Mouse (Mus musculus): ENCODE measurements around the gene Il12rb1. TPM values are rescaled to one million over a fixed set of nuclear protein-coding genes. Genes with fewer than 3 reads are reported as not detected.

Il12rb1 gene
- polyA plus RNA-seq, 1 experiment from 2014 or later: 0.22 TPM

DNA sequence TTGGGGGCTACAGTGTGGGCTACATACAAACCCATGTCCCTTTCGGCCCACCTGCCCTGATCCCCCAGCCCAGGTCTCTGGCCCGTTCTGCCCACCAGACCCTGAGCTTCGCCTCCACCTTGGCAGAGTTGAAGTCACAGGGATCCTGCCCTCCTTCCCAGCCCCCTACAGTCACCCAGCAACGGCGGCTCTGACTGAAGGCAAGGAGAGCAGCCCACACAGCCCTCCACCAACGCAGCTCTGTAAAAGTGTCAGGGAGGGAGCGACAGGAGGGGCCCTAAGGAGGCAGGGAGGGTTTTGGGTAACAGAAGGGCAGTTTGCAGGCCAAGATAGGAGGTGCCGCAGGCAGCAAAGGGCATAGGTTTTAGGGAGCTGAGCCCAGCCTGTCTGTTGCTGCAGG is 17.4 kb upstream of the Il12rb1 start:
- H3K36me3 ChIP-seq (replicated peaks): peaks cover 41% of the 10 kb centered on the region
- WGBS (ENCODE audit: insufficient replicate concordance): 44% methylated on average over 8 of the region's 8 CpGs
- peak overlapping the region; percentile 38 for H3K27ac ChIP-seq (replicated peaks)
- peaks cover 3% of the 10 kb centered on the region; the same call in 1 of the 2 replicates for H3K9me3 ChIP-seq (replicated peaks)
- H3K27me3 ChIP-seq: peaks cover 27% of the 10 kb centered on the region
- peak overlapping the region; percentile 93 for H3K4me2 ChIP-seq
- no peak for ATAC-seq (ENCODE audit: insufficient read depth)
- peak overlapping the region; percentile 72 for H3K4me3 ChIP-seq (replicated peaks)
- H3K9ac ChIP-seq: peak overlapping the region; percentile 89
- H3K4me1 ChIP-seq (replicated peaks): peaks cover 81% of the 10 kb centered on the region

DNA sequence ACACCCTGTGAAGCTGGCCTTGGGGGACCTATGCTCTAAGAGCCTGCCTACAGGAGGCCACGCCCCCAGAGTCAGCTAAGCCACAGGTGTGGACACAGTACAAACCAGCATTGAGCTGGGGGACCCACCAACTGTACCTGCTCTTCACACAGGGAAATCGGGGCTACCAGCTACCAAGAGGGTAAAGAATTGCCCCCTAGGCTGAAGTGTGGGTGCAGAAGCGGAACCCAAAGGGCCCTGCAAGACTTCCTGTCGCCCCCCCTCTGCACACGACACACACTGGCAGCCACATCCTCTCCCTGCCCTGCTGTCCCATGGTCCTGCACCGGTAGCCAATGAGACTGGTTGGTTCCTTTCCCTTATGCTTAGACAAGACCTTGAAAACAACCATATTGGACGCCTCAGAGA is 17.0 kb upstream of the Il12rb1 start:
- H3K9ac ChIP-seq: peak overlapping the region; percentile 89
- H3K36me3 ChIP-seq (replicated peaks): peaks cover 37% of the 10 kb centered on the region
- 13% methylated on average over 7 of the region's 7 CpGs for WGBS (ENCODE audit: insufficient replicate concordance)
- no peak for ATAC-seq (ENCODE audit: insufficient read depth)
- H3K4me3 ChIP-seq (replicated peaks): peak overlapping the region; percentile 72
- H3K9me3 ChIP-seq (replicated peaks): peaks cover 3% of the 10 kb centered on the region; the same call in 1 of the 2 replicates
- H3K4me1 ChIP-seq (replicated peaks): peaks cover 81% of the 10 kb centered on the region
- H3K27ac ChIP-seq (replicated peaks): peak overlapping the region; percentile 80
- H3K4me2 ChIP-seq: peak overlapping the region; percentile 93
- peaks cover 32% of the 10 kb centered on the region for H3K27me3 ChIP-seq

GRCm38 (mm10) chr8:70791975-70792691 is 16.1 kb upstream of the Il12rb1 start:
- H3K27me3 ChIP-seq: peaks cover 36% of the 10 kb centered on the region
- peak overlapping the region; percentile 93 for H3K4me2 ChIP-seq
- peak; percentile 39 for ATAC-seq (ENCODE audit: insufficient read depth)
- H3K9me3 ChIP-seq (replicated peaks): peaks cover 3% of the 10 kb centered on the region; the same call in 1 of the 2 replicates
- H3K36me3 ChIP-seq (replicated peaks): peaks cover 28% of the 10 kb centered on the region
- WGBS (ENCODE audit: insufficient replicate concordance): under 1% methylated on average over 58 of the region's 58 CpGs
- peaks cover 85% of the 10 kb centered on the region for H3K4me1 ChIP-seq (replicated peaks)
- H3K4me3 ChIP-seq (replicated peaks): peak overlapping the region; percentile 72
- H3K9ac ChIP-seq: peak overlapping the region; percentile 89
- peak overlapping the region; percentile 80 for H3K27ac ChIP-seq (replicated peaks)

DNA sequence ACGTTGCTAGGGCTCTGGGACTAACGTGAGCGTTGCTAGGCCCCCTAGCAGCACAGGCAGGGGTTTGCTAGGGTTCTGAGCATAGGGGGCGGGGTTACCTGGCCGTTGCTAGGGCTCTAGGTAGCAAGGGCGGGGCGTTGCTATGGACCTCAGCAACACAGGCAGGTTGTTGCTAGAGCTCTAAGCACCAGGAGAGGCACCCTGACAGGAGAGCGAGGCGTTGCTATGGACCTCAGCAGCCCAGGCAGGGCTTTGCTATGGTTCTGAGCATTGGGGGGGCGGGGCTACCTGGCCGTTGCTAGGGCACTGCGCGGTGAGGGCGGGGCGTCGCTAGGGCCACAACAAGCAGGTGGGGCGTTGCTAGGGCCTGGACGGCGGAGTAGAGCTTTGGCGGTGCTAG is 15.5 kb upstream of the Il12rb1 start:
- Histone ChIP-seq H3K4me3 (replicated peaks) (peak overlapping the region; percentile 72), H3K4me1 (replicated peaks) (peaks cover 86% of the 10 kb centered on the region), H3K9me3 (replicated peaks) (peaks cover 3% of the 10 kb centered on the region; the same call in 1 of the 2 replicates), H3K27ac (replicated peaks) (peak overlapping the region; percentile 45; the same call in 1 of the 2 replicates), H3K27me3 (peaks cover 42% of the 10 kb centered on the region), H3K9ac (no peak overlapping the region), H3K36me3 (replicated peaks) (peaks cover 23% of the 10 kb centered on the region), H3K4me2 (peak overlapping the region; percentile 93)
- ATAC-seq (ENCODE audit: insufficient read depth): peak; percentile 0; the same call in 1 of the 2 replicates
- whole genome bisulfite sequencing (ENCODE audit: insufficient replicate concordance): 1% methylated on average over 20 of the region's 20 CpGs

DNA sequence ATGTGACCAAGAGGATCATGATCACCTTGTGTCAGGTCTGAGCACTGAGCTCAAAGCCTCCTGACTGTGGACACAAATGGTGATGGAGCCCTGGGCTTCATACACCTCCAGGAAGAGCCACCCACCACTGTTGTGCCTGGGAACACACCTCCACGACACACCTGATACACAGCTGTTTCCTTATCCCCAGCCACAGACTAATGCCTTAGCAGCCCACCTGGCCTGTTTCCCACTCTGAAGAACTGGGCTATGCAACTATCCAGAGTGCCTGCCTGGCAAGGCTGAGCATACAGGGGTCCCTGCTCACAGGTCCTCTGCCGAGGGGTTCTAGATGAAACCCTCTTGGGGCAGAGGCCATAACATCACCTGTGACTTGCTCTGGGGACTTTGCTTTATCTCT is 14.0 kb upstream of the Il12rb1 start:
- H3K4me1 ChIP-seq (replicated peaks): peaks cover 80% of the 10 kb centered on the region
- no peak for ATAC-seq (ENCODE audit: insufficient read depth)
- WGBS (ENCODE audit: insufficient replicate concordance): 60% methylated on average over 2 of the region's 2 CpGs
- H3K27ac ChIP-seq (replicated peaks): no peak overlapping the region
- H3K27me3 ChIP-seq: peaks cover 57% of the 10 kb centered on the region
- H3K4me2 ChIP-seq: no peak overlapping the region
- H3K9me3 ChIP-seq (replicated peaks): peaks cover 3% of the 10 kb centered on the region; the same call in 1 of the 2 replicates
- peaks cover 8% of the 10 kb centered on the region for H3K36me3 ChIP-seq (replicated peaks)
- H3K4me3 ChIP-seq (replicated peaks): no peak overlapping the region
- no peak overlapping the region for H3K9ac ChIP-seq

DNA sequence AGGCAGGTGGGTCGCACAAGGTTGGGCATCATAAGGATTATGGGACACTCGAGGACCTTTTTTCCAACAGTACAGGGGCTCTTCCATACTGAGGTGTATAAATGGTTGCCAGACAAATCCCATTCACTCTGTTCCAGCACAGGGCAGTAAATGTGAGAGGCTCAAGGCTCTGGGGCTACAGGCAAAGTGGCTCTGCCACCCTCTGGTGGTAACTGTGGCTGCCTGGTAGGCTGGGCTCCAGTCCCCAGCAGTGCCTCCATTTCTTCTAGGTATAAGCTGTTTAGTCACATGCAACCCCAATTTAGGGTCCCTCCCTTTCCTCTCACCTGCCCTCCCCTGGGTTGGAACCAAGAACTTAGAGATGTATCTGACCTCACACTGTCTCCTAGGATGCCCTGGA is 12.9 kb upstream of the Il12rb1 start:
- no peak overlapping the region for H3K4me2 ChIP-seq
- no peaks in the 10 kb centered on the region for H3K36me3 ChIP-seq (replicated peaks)
- H3K4me3 ChIP-seq (replicated peaks): no peak overlapping the region
- peaks cover 69% of the 10 kb centered on the region for H3K4me1 ChIP-seq (replicated peaks)
- H3K27ac ChIP-seq (replicated peaks): no peak overlapping the region
- peaks cover 3% of the 10 kb centered on the region; the same call in 1 of the 2 replicates for H3K9me3 ChIP-seq (replicated peaks)
- no peak for ATAC-seq (ENCODE audit: insufficient read depth)
- WGBS (ENCODE audit: insufficient replicate concordance): 62% methylated on average over 2 of the region's 2 CpGs
- peaks cover 69% of the 10 kb centered on the region for H3K27me3 ChIP-seq
- no peak overlapping the region for H3K9ac ChIP-seq

GRCm38 (mm10) chr8:70796403-70797080 is 11.7 kb upstream of the Il12rb1 start:
- ATAC-seq (ENCODE audit: insufficient read depth): no peak
- Histone ChIP-seq H3K27me3 (peaks cover 79% of the 10 kb centered on the region), H3K4me1 (replicated peaks) (peaks cover 66% of the 10 kb centered on the region), H3K27ac (replicated peaks) (peak overlapping the region; percentile 39), H3K4me2 (peak overlapping the region; percentile 92), H3K4me3 (replicated peaks) (peak overlapping the region; percentile 64), H3K9ac (peak overlapping the region; percentile 63), H3K9me3 (replicated peaks) (peaks cover 3% of the 10 kb centered on the region; the same call in 1 of the 2 replicates), H3K36me3 (replicated peaks) (no peaks in the 10 kb centered on the region)
- WGBS (ENCODE audit: insufficient replicate concordance): 5% methylated on average over 54 of the region's 54 CpGs

GRCm38 (mm10) chr8:70797081-70798070 is 10.9 kb upstream of the Il12rb1 start:
- peak; percentile 82 for ATAC-seq (ENCODE audit: insufficient read depth)
- Histone ChIP-seq H3K27me3 (peaks cover 83% of the 10 kb centered on the region), H3K36me3 (replicated peaks) (no peaks in the 10 kb centered on the region), H3K4me2 (peak overlapping the region; percentile 92), H3K9me3 (replicated peaks) (peaks cover 2% of the 10 kb centered on the region; the same call in 1 of the 2 replicates), H3K9ac (peak overlapping the region; percentile 63), H3K27ac (replicated peaks) (peak overlapping the region; percentile 58; the same call in 1 of the 2 replicates), H3K4me1 (replicated peaks) (peaks cover 66% of the 10 kb centered on the region), H3K4me3 (replicated peaks) (peak overlapping the region; percentile 64)
- 1% methylated on average over 56 of the region's 57 CpGs for WGBS (ENCODE audit: insufficient replicate concordance)

- 16% methylated on average over 15 of the region's 15 CpGs for WGBS (ENCODE audit: insufficient replicate concordance)
- Histone ChIP-seq H3K4me1 (replicated peaks) (peaks cover 65% of the 10 kb centered on the region), H3K27me3 (peaks cover 77% of the 10 kb centered on the region), H3K36me3 (replicated peaks) (no peaks in the 10 kb centered on the region), H3K9me3 (replicated peaks) (no peaks in the 10 kb centered on the region), H3K4me3 (replicated peaks) (peak overlapping the region; percentile 64), H3K27ac (replicated peaks) (peak overlapping the region; percentile 58), H3K9ac (no peak overlapping the region; the same call in 1 of the 2 replicates), H3K4me2 (peak overlapping the region; percentile 92)
- ATAC-seq (ENCODE audit: insufficient read depth): no peak
These were observed 10.0 kb upstream of the Il12rb1 start for GRCm38 (mm10) chr8:70798281-70798680.

GRCm38 (mm10) chr8:70800648-70801047 is 7.6 kb upstream of the Il12rb1 start:
- no peak for ATAC-seq (ENCODE audit: insufficient read depth)
- WGBS (ENCODE audit: insufficient replicate concordance): 56% methylated on average over 10 of the region's 10 CpGs
- H3K27me3 ChIP-seq: peaks cover 70% of the 10 kb centered on the region
- no peaks in the 10 kb centered on the region for H3K36me3 ChIP-seq (replicated peaks)
- H3K9me3 ChIP-seq (replicated peaks): no peaks in the 10 kb centered on the region
- no peak overlapping the region for H3K4me3 ChIP-seq (replicated peaks)
- peaks cover 80% of the 10 kb centered on the region for H3K4me1 ChIP-seq (replicated peaks)
- H3K4me2 ChIP-seq: no peak overlapping the region
- H3K9ac ChIP-seq: no peak overlapping the region
- H3K27ac ChIP-seq (replicated peaks): no peak overlapping the region
